Mouse (Mus musculus): Measurements from ENCODE around the gene Rtl4. TPM values are rescaled to one million over a fixed set of nuclear protein-coding genes. Genes with fewer than 3 reads are reported as not detected.

Gene Rtl4
- polyA plus RNA-seq, 1 experiment, result not detected

GRCm38 (mm10) chrX:144747528-144748049, 58.9 kb downstream of the Rtl4 start:
- TF ChIP-seq CTCF (IDR thresholded peaks at IDR 0.05; ENCODE audit: insufficient read depth, low read depth, low read length), result no peak
- Histone ChIP-seq H3K27ac (ENCODE audit: insufficient read depth, low read depth, low read length) (no peak overlapping the region), H3K4me3 (ENCODE audit: insufficient read depth, low read depth, low read length) (no peak overlapping the region), H3K4me1 (ENCODE audit: control insufficient read depth, insufficient read depth, low read length) (no peaks in the 10 kb centered on the region)
- 78% methylated on average over 3 of the region's 3 CpGs for WGBS

- TF ChIP-seq POLR2A (IDR thresholded peaks at IDR 0.05; ENCODE audit: insufficient read depth, low read depth, low read length) (no peak), CTCF (IDR thresholded peaks at IDR 0.05; ENCODE audit: insufficient read depth, low read depth, low read length) (no peak)
- no peak overlapping the region for H3K4me3 ChIP-seq (ENCODE audit: insufficient read depth, low read depth, low read length)
- H3K27ac ChIP-seq (ENCODE audit: insufficient read depth, low read depth, low read length), result no peak overlapping the region
- 89% methylated on average over 2 of the region's 2 CpGs for WGBS
- no peaks in the 10 kb centered on the region for H3K4me1 ChIP-seq (ENCODE audit: control insufficient read depth, insufficient read depth, low read length)
Observed at GRCm38 (mm10) chrX:144986980-144987379, 298.3 kb downstream of the Rtl4 start.

DNA sequence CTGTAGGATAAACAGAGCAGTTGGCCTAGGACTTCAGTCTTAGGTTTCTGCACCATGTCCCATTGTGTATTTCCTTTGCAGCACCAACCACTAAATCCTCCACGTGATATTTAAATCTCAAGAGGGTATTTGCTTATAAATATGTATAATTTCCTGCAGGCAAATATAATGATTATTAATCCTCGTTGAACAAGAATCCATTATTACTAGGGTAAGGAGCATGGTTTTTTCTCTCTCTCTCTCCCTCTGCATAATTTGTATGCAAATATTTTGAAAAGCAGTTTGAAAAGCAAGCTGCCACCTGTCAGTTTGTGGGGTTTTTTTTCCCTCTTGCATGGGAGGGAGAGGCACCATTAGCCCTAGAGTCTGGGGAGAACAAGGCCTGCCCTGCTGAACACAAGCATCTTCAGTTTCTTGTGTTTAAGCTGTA, 376.8 kb downstream of the Rtl4 start:
- WGBS, result 32% methylated on average over 2 of the region's 2 CpGs
- Histone ChIP-seq H3K27ac (ENCODE audit: insufficient read depth, low read depth, low read length) (no peak overlapping the region), H3K4me1 (ENCODE audit: control insufficient read depth, insufficient read depth, low read length) (no peaks in the 10 kb centered on the region), H3K4me3 (ENCODE audit: insufficient read depth, low read depth, low read length) (no peak overlapping the region)
- no peak for TF ChIP-seq CTCF (IDR thresholded peaks at IDR 0.05; ENCODE audit: insufficient read depth, low read depth, low read length)
- no peak for TF ChIP-seq POLR2A (IDR thresholded peaks at IDR 0.05; ENCODE audit: insufficient read depth, low read depth, low read length)

DNA sequence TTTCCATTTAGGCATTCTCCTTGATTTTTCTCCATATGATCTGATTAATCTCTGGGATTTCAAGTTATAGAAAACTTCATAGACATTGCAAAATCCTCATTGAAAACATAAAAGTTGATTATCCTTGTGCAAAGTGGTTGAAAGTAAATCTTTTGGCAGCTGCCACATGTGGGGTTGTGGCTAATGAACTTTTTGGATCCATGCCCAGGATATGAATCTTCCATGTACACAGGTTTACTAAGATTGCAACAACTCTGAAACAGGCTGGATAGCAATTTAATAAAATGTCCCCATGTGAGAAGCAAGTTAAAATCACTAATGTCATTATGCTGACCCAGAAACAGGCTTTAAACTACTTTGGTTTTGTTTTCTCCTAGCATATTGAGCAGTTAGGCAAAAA, 401.1 kb downstream of the Rtl4 start:
- H3K4me3 ChIP-seq (ENCODE audit: insufficient read depth, low read depth, low read length), result no peak overlapping the region
- no peak overlapping the region for H3K27ac ChIP-seq (ENCODE audit: insufficient read depth, low read depth, low read length)
- TF ChIP-seq CTCF (IDR thresholded peaks at IDR 0.05; ENCODE audit: insufficient read depth, low read depth, low read length) (no peak), POLR2A (IDR thresholded peaks at IDR 0.05; ENCODE audit: insufficient read depth, low read depth, low read length) (no peak)
- H3K4me1 ChIP-seq (ENCODE audit: control insufficient read depth, insufficient read depth, low read length), result no peaks in the 10 kb centered on the region

GRCm38 (mm10) chrX:145090360-145090759, 401.7 kb downstream of the Rtl4 start:
- Histone ChIP-seq H3K4me3 (ENCODE audit: insufficient read depth, low read depth, low read length) (no peak overlapping the region), H3K4me1 (ENCODE audit: control insufficient read depth, insufficient read depth, low read length) (no peaks in the 10 kb centered on the region), H3K27ac (ENCODE audit: insufficient read depth, low read depth, low read length) (no peak overlapping the region)
- 65% methylated on average over 3 of the region's 3 CpGs for WGBS
- no peak for TF ChIP-seq POLR2A (IDR thresholded peaks at IDR 0.05; ENCODE audit: insufficient read depth, low read depth, low read length)
- no peak for TF ChIP-seq CTCF (IDR thresholded peaks at IDR 0.05; ENCODE audit: insufficient read depth, low read depth, low read length)

GRCm38 (mm10) chrX:145090964-145091363, 402.3 kb downstream of the Rtl4 start:
- Histone ChIP-seq H3K4me3 (ENCODE audit: insufficient read depth, low read depth, low read length) (no peak overlapping the region), H3K27ac (ENCODE audit: insufficient read depth, low read depth, low read length) (no peak overlapping the region), H3K4me1 (ENCODE audit: control insufficient read depth, insufficient read depth, low read length) (no peaks in the 10 kb centered on the region)
- TF ChIP-seq CTCF (IDR thresholded peaks at IDR 0.05; ENCODE audit: insufficient read depth, low read depth, low read length) (no peak), POLR2A (IDR thresholded peaks at IDR 0.05; ENCODE audit: insufficient read depth, low read depth, low read length) (no peak)
- WGBS, result 84% methylated on average over 2 of the region's 2 CpGs

Other genes with a start within 250 kb of the Rtl4 start
- gene Trpc5os, start 232.3 kb upstream of the Rtl4 start, polyA plus RNA-seq (2012; ENCODE audit: insufficient read depth, insufficient read length, low replicate concordance, missing spikeins), result not detected in 2 replicates
- not detected in 2 replicates for gene Trpc5, start 727 bp upstream of the Rtl4 start, polyA plus RNA-seq (2012; ENCODE audit: insufficient read depth, insufficient read length, low replicate concordance, missing spikeins)